Mouse (Mus musculus) kidney, adult 2 months (tissue): ENCODE data around the gene Slc22a23.

Source experiments
- CTCF ChIP-seq: fragments of 200-500 bp; conservative IDR thresholded peaks from 2 replicates; pipeline ENCODE4 v1.5.1; 2011; ENCODE audit warnings: low read depth, mild to moderate bottlenecking, control low read depth, low read length, moderate library complexity, mixed read lengths; ENCODE audit not compliant: insufficient read depth, insufficient read length
- POLR2A ChIP-seq: fragments of 200-500 bp; IDR thresholded peaks from one replicate; pipeline ENCODE4 v1.6.1; 2011; ENCODE audit warnings: low read depth, low read length, control low read depth

- TF ChIP-seq CTCF: no peak
- TF ChIP-seq POLR2A: no peak
These were observed 67.4 kb downstream of the Slc22a23 start for GRCm38 (mm10) chr13:34277611-34278010.
